Mouse (Mus musculus) liver, embryonic 14.5 days (tissue): ENCODE results near the gene Rpl5.

Experiments
- CTCF ChIP-seq: IDR thresholded peaks from 2 replicates; pipeline ENCODE4 v1.5.1; 2016; ENCODE audit warnings: antibody characterized with exemption, low read depth, control low read depth
- EP300 ChIP-seq: IDR thresholded peaks from 2 replicates; pipeline ENCODE4 v1.6.1; 2016; ENCODE audit warnings: antibody characterized with exemption, low read depth

- TF ChIP-seq CTCF (no peak), EP300 (no peak)
Observed at GRCm38 (mm10) chr5:107904325-107904724, 4.0 kb downstream of the Rpl5 start.
